Mouse (Mus musculus) adipocyte (in vitro differentiated cells): Measurements from ENCODE around the gene Rtn3.
"Not testable (repeated sequence)": the region's sequence is repeated elsewhere in the genome, so short reads cannot be mapped to it uniquely, and the experiment has no call there.

Experiments used
- DNase-seq: peaks from one replicate; pipeline ENCODE4 v3.0.0-alpha.2; 2016; ENCODE audit warnings: low spot score

Rtn3 gene

GRCm38 (mm10) chr19:7421602-7422591, 61.2 kb downstream of the Rtn3 start:
- no peak for DNase-seq

GRCm38 (mm10) chr19:7420841-7421601, 62.1 kb downstream of the Rtn3 start:
- DNase-seq = no peak

- no peak for DNase-seq
These were observed 63.0 kb downstream of the Rtn3 start for GRCm38 (mm10) chr19:7420108-7420507.

- no peak for DNase-seq
These were observed 63.9 kb downstream of the Rtn3 start for GRCm38 (mm10) chr19:7419134-7419533.

GRCm38 (mm10) chr19:7417911-7418849, 64.9 kb downstream of the Rtn3 start:
- DNase-seq = peak; percentile 83

- peak; percentile 77 for DNase-seq
These were observed 66.0 kb downstream of the Rtn3 start, which contains the start of gene 2700081O15Rik for GRCm38 (mm10) chr19:7416834-7417735. TSS of gene 2700081O15Rik (plus strand) at chr19:7417625.

GRCm38 (mm10) chr19:7415916-7416833, 66.9 kb downstream of the Rtn3 start:
- no peak for DNase-seq

GRCm38 (mm10) chr19:7412361-7412760, 70.7 kb downstream of the Rtn3 start:
- no peak for DNase-seq

- DNase-seq = no peak
These were observed 78.4 kb downstream of the Rtn3 start for GRCm38 (mm10) chr19:7404623-7405229.

- DNase-seq = no peak
These were observed 82.4 kb downstream of the Rtn3 start for GRCm38 (mm10) chr19:7400635-7401034.

GRCm38 (mm10) chr19:7398898-7399297, 84.2 kb downstream of the Rtn3 start:
- DNase-seq = not testable (repeated sequence)

GRCm38 (mm10) chr19:7396867-7397826, 85.9 kb downstream of the Rtn3 start:
- DNase-seq = not testable (repeated sequence)

- no peak for DNase-seq
These were observed 94.6 kb downstream of the Rtn3 start for GRCm38 (mm10) chr19:7388488-7388887.

- DNase-seq = no peak
These were observed 97.0 kb downstream of the Rtn3 start for GRCm38 (mm10) chr19:7386042-7386441.

GRCm38 (mm10) chr19:7382903-7383865, 99.9 kb downstream of the Rtn3 start, which contains the start of gene Spindoc:
TSS of gene Spindoc (minus strand) at chr19:7382994.
- DNase-seq = peak; percentile 96

GRCm38 (mm10) chr19:7382248-7382902, 100.7 kb downstream of the Rtn3 start:
- peak; percentile 42 for DNase-seq
